Mouse (Mus musculus) MEL (cell line): ENCODE measurements around the gene Kxd1.

Experiments used
- CTCF ChIP-seq, 3 experiments: IDR thresholded peaks in 2 of 3; conservative IDR thresholded peaks in 1 of 3; 2 replicates each; pipeline ENCODE4 v1.5.1; 2011 to 2012; ENCODE audit warnings: low read length in 3 of 3, low read depth in 2 of 3, mild to moderate bottlenecking in 2 of 3, improper control_type of control experiment in 1 of 3, inconsistent platforms in 1 of 3, mixed read lengths in 1 of 3, moderate library complexity in 1 of 3; ENCODE audit not compliant: control insufficient read depth in 1 of 3, insufficient read depth in 1 of 3, poor library complexity in 1 of 3, severe bottlenecking in 1 of 3
- EP300 ChIP-seq, 2 experiments: IDR thresholded peaks; 2 replicates each; pipeline ENCODE4 v1.6.1; 2011; ENCODE audit warnings: improper control_type of control experiment in 2 of 2, low read length in 2 of 2, low read depth in 1 of 2, mild to moderate bottlenecking in 1 of 2
- GATA1 ChIP-seq: IDR thresholded peaks from 2 replicates; pipeline ENCODE4 v1.6.1; 2011; ENCODE audit warnings: low read depth, low read length, improper control_type of control experiment
- KAT2A ChIP-seq: conservative IDR thresholded peaks from 2 replicates; pipeline ENCODE4 v1.6.1; 2012; ENCODE audit warnings: low read depth, low read length, improper control_type of control experiment, inconsistent platforms
- MAX ChIP-seq: IDR thresholded peaks from 2 replicates; pipeline ENCODE4 v1.6.1; 2011; ENCODE audit warnings: low read length, improper control_type of control experiment
- MEF2A ChIP-seq: IDR thresholded peaks from 2 replicates; pipeline ENCODE4 v1.6.1; 2014; ENCODE audit warnings: low read depth, mild to moderate bottlenecking, inconsistent platforms, low read length, improper control_type of control experiment; ENCODE audit not compliant: poor library complexity, insufficient replicate concordance, severe bottlenecking; ENCODE audit errors: extremely low read depth
- POLR2A ChIP-seq, 2 experiments: IDR thresholded peaks; 2 replicates each; pipeline ENCODE4 v1.6.1; 2011 to 2012; ENCODE audit warnings: low read length in 2 of 2, mild to moderate bottlenecking in 2 of 2, control low read depth in 1 of 2, improper control_type of control experiment in 1 of 2, low read depth in 1 of 2, moderate library complexity in 1 of 2; ENCODE audit not compliant: control insufficient read depth in 1 of 2, insufficient read depth in 1 of 2, poor library complexity in 1 of 2
- TBP ChIP-seq: IDR thresholded peaks from 2 replicates; pipeline ENCODE4 v1.8.0; 2011; ENCODE audit warnings: low read depth, low read length, improper control_type of control experiment
- USF1 ChIP-seq: IDR thresholded peaks from 2 replicates; pipeline ENCODE4 v1.6.1; 2014; ENCODE audit warnings: low read depth, mild to moderate bottlenecking, inconsistent platforms, low read length, improper control_type of control experiment, moderate library complexity
- ZNF384 ChIP-seq: IDR thresholded peaks from 2 replicates; pipeline ENCODE4 v1.6.1; 2012; ENCODE audit warnings: low read depth, mild to moderate bottlenecking, inconsistent platforms, low read length, improper control_type of control experiment

DNA sequence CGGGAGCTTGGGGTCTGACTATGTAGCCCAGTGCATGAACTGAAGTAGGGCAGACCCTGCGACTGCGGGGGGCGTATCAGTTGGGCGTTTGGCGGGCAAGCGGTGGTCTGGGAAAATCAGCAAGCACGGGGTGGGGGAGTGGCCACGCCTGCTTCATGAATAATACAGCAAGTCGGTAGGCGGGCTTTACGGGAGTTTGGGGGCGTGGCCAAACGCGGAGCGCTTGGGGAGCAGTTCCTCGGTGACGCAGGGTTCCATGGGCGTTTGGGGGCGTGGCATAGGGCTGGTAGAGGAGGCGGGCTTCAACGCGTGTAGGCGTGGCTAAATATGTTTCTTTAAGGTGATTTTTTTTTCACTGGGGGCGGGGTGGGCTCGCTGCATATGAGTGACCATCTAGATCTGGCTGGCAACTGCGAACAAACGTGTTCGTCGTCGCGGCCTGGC lies 10.9 kb upstream of the Kxd1 start:
- TF ChIP-seq POLR2A (IDR thresholded peaks at IDR 0.05; ENCODE audit: control insufficient read depth in 1 of 2, insufficient read depth in 1 of 2, low read depth in 1 of 2, low read length in 2 of 2, poor library complexity in 1 of 2) (peak in 1 of 2 experiments; percentile 41; a peak in 1 of 4 replicates), KAT2A (no peak), EP300 (IDR thresholded peaks at IDR 0.05; ENCODE audit: low read depth in 1 of 2, low read length in 2 of 2) (no peak), CTCF (IDR thresholded peaks at IDR 0.05 in 2 of 3, conservative IDR thresholded peaks at IDR 0.05 in 1 of 3; ENCODE audit: control insufficient read depth in 1 of 3, insufficient read depth in 1 of 3, low read depth in 2 of 3, low read length in 3 of 3, poor library complexity in 1 of 3, severe bottlenecking in 1 of 3) (no peak), MAX (peak; percentile 73), MEF2A (no peak), ZNF384 (peak; percentile 95), GATA1 (no peak), TBP (no peak), USF1 (no peak)
